Mouse (Mus musculus): Measurements from ENCODE around the gene Erc1. TPM values are rescaled to one million over a fixed set of nuclear protein-coding genes. Genes with fewer than 3 reads are reported as not detected.

Gene Erc1
- 41.8 and 43.2 TPM in 2 replicates for polyA plus RNA-seq (2015; fragmentation: Nextera tagmentation; extraction: Ambion mirVana)

GRCm38 (mm10) chr6:119848034-119848695, at the start of gene Erc1:
TSS of gene Erc1 (minus strand) at chr6:119848167.
- under 1% methylated on average over 70 of the region's 73 CpGs for WGBS
- Histone ChIP-seq H3K27ac (ENCODE audit: low read length) (peak within 1 kb of the TSS; percentile 93), H3K4me2 (ENCODE audit: low read length) (peak within 1 kb of the TSS; percentile 82)

DNA sequence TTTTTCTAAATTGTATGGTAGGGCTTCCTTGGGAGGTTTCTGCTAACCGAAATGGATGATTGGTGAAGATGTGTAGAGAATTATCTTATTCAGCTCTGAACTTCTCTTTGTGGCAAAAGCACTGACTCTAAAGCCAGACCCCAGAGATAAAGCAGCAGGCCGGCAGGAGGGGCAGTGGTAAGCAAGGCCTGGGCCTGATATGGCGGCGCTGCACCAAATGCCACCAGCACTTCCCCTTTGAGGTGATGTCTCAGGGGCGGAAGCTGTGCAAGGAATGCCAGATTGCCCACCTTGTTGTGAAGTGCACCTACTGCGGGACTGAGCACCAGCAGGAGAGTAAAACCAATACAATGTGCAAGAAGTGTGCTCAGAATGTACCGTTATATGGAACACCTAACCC, 44.7 kb upstream of the Erc1 start:
- no peak overlapping the region for H3K27ac ChIP-seq (ENCODE audit: low read length)

More at GRCm38 (mm10) chr6:119848034-119848695, at the start of gene Erc1:
- H3K4me3 ChIP-seq (replicated peaks; ENCODE audit: low read length): peak within 1 kb of the TSS; percentile 98
- H3K9ac ChIP-seq (replicated peaks; ENCODE audit: low read depth, low read length): peak within 1 kb of the TSS; percentile 76
- H3K9me3 ChIP-seq (ENCODE audit: control insufficient read depth, low read length): no peaks in the 10 kb centered on the region
- H3K4me1 ChIP-seq (replicated peaks; ENCODE audit: control insufficient read depth, insufficient read depth, low read length): peaks cover 16% of the 10 kb centered on the region
- H3K27me3 ChIP-seq (replicated peaks; ENCODE audit: control insufficient read depth, insufficient read depth, low read length): no peaks in the 10 kb centered on the region
- ATAC-seq: peak; percentile 95
- H3K36me3 ChIP-seq (ENCODE audit: control insufficient read depth, insufficient read depth): no peaks in the 10 kb centered on the region

GRCm38 (mm10) chr6:119883151-119883550, 35.2 kb upstream of the Erc1 start:
- H3K27ac ChIP-seq (ENCODE audit: low read length): no peak overlapping the region
- H3K27me3 ChIP-seq (replicated peaks; ENCODE audit: control insufficient read depth, insufficient read depth, low read length): no peaks in the 10 kb centered on the region
- no peaks in the 10 kb centered on the region for H3K4me1 ChIP-seq (replicated peaks; ENCODE audit: control insufficient read depth, insufficient read depth, low read length)
- 82% methylated on average over 7 of the region's 7 CpGs for WGBS
- no peak overlapping the region for H3K9ac ChIP-seq (replicated peaks; ENCODE audit: low read depth, low read length)
- no peaks in the 10 kb centered on the region for H3K9me3 ChIP-seq (ENCODE audit: control insufficient read depth, low read length)
- H3K4me3 ChIP-seq (replicated peaks; ENCODE audit: low read length): no peak overlapping the region
- no peak for ATAC-seq
- no peak overlapping the region for H3K4me2 ChIP-seq (ENCODE audit: low read length)
- H3K36me3 ChIP-seq (ENCODE audit: control insufficient read depth, insufficient read depth): no peaks in the 10 kb centered on the region

More for the DNA sequence above, 44.7 kb upstream of the Erc1 start:
- WGBS: 90% methylated on average over 7 of the region's 7 CpGs
- no peak for ATAC-seq
- Histone ChIP-seq H3K9ac (replicated peaks; ENCODE audit: low read depth, low read length) (no peak overlapping the region), H3K36me3 (ENCODE audit: control insufficient read depth, insufficient read depth) (no peaks in the 10 kb centered on the region), H3K9me3 (ENCODE audit: control insufficient read depth, low read length) (no peaks in the 10 kb centered on the region), H3K4me1 (replicated peaks; ENCODE audit: control insufficient read depth, insufficient read depth, low read length) (no peaks in the 10 kb centered on the region), H3K4me2 (ENCODE audit: low read length) (no peak overlapping the region), H3K4me3 (replicated peaks; ENCODE audit: low read length) (no peak overlapping the region), H3K27me3 (replicated peaks; ENCODE audit: control insufficient read depth, insufficient read depth, low read length) (no peaks in the 10 kb centered on the region)

DNA sequence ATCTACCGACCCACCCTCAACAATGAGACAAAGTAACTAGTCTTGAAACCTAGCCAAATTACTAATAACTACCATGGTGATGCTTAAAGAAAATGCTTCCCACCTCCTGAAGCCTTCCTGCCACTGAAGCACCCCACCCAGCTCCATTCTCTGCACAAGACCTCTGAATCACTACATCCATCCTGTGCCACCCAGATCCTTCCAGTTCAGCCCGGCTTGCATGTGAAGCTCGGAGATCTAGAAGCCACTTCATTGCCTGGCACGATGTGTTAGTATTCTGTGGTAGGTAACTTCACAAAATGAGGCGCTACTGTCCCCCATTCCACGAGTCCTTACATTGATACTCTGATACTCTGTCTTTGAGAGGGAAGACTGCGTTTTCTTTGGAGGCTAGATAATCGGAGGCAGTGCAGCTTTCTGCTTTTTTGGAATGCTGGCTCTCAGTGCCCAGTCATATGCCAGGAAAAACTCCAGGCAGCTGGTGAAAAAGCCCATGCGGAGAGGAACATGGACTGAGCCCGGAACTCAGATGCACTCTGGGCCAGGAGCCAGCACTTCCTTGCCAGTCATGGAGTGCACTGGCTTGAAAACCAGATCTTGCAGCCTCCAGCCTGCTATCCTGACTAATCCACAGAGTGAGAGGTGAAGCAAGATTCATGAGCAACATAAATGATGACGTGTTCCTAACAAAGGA, 16.5 kb upstream of the Erc1 start:
- WGBS: 63% methylated on average over 11 of the region's 11 CpGs
- Histone ChIP-seq H3K9ac (replicated peaks; ENCODE audit: low read depth, low read length) (no peak overlapping the region), H3K27ac (ENCODE audit: low read length) (peak overlapping the region; percentile 29; the same call in 1 of the 2 replicates), H3K9me3 (ENCODE audit: control insufficient read depth, low read length) (no peaks in the 10 kb centered on the region), H3K4me3 (replicated peaks; ENCODE audit: low read length) (no peak overlapping the region), H3K4me1 (replicated peaks; ENCODE audit: control insufficient read depth, insufficient read depth, low read length) (peaks cover 4% of the 10 kb centered on the region; the same call in 1 of the 2 replicates), H3K27me3 (replicated peaks; ENCODE audit: control insufficient read depth, insufficient read depth, low read length) (no peaks in the 10 kb centered on the region), H3K4me2 (ENCODE audit: low read length) (0 out of 2 replicates have a peak overlapping the region, but pooled peaks have one; percentile 2), H3K36me3 (ENCODE audit: control insufficient read depth, insufficient read depth) (no peaks in the 10 kb centered on the region)
- ATAC-seq: peak; percentile 94

- Histone ChIP-seq H3K4me3 (replicated peaks; ENCODE audit: low read length) (no peak overlapping the region), H3K36me3 (ENCODE audit: control insufficient read depth, insufficient read depth) (no peaks in the 10 kb centered on the region), H3K9ac (replicated peaks; ENCODE audit: low read depth, low read length) (no peak overlapping the region), H3K4me1 (replicated peaks; ENCODE audit: control insufficient read depth, insufficient read depth, low read length) (peaks cover 4% of the 10 kb centered on the region; the same call in 1 of the 2 replicates), H3K4me2 (ENCODE audit: low read length) (no peak overlapping the region), H3K9me3 (ENCODE audit: control insufficient read depth, low read length) (no peaks in the 10 kb centered on the region), H3K27me3 (replicated peaks; ENCODE audit: control insufficient read depth, insufficient read depth, low read length) (no peaks in the 10 kb centered on the region), H3K27ac (ENCODE audit: low read length) (no peak overlapping the region)
- ATAC-seq: no peak
- WGBS: 39% methylated on average over 8 of the region's 8 CpGs
Measured at GRCm38 (mm10) chr6:119861519-119861918, 13.6 kb upstream of the Erc1 start.

DNA sequence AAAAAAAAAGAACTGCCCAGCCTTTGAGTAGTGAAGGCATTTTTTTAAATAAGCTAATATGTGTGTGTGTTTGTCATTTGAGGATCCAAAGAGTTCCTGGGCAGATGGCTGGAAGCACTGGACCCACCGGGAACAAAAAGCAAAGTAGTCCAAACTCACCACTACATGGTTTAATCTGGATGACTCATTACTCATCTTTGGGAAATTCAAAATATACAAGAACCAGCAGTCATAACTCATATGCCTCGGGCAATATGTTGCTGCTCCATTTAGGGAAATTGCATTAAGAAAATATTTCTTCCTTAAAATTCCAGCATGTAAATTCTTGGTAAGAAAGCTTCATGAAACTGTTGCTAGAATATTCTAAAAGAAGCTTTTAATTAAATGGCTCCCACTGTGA, 12.3 kb upstream of the Erc1 start:
- Histone ChIP-seq H3K9ac (replicated peaks; ENCODE audit: low read depth, low read length) (no peak overlapping the region), H3K27ac (ENCODE audit: low read length) (no peak overlapping the region), H3K4me3 (replicated peaks; ENCODE audit: low read length) (no peak overlapping the region), H3K4me1 (replicated peaks; ENCODE audit: control insufficient read depth, insufficient read depth, low read length) (peaks cover 12% of the 10 kb centered on the region), H3K4me2 (ENCODE audit: low read length) (no peak overlapping the region), H3K36me3 (ENCODE audit: control insufficient read depth, insufficient read depth) (no peaks in the 10 kb centered on the region), H3K27me3 (replicated peaks; ENCODE audit: control insufficient read depth, insufficient read depth, low read length) (no peaks in the 10 kb centered on the region), H3K9me3 (ENCODE audit: control insufficient read depth, low read length) (no peaks in the 10 kb centered on the region)
- WGBS: 94% methylated on average over 2 of the region's 2 CpGs
- no peak for ATAC-seq

DNA sequence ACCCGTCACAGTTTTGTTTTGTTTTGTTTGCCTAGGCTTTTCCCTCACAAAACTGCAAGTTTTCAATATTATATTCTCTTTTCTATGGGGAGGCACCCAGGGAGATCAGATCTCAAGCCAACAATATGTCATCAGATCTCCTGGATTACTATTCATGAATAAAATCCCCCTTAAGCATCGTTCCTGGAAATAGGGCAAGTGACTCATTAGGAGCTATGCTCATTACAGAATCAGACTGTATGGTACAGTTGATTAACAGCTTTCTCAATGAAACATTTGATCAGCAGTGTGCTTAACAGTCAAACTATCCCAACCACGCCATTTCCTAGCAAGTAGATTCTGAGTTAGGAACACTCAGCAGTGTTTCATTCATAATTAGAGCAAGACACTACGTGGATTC, 7.5 kb upstream of the Erc1 start:
- ATAC-seq: peak; percentile 79

GRCm38 (mm10) chr6:119854156-119854555, 6.2 kb upstream of the Erc1 start:
- no peak for ATAC-seq
- WGBS: 59% methylated on average over 2 of the region's 2 CpGs

More for the DNA sequence above, 7.5 kb upstream of the Erc1 start:
- peaks cover 8% of the 10 kb centered on the region for H3K4me1 ChIP-seq (replicated peaks; ENCODE audit: control insufficient read depth, insufficient read depth, low read length)
- no peak overlapping the region for H3K4me2 ChIP-seq (ENCODE audit: low read length)
- H3K27me3 ChIP-seq (replicated peaks; ENCODE audit: control insufficient read depth, insufficient read depth, low read length): no peaks in the 10 kb centered on the region
- no peaks in the 10 kb centered on the region for H3K36me3 ChIP-seq (ENCODE audit: control insufficient read depth, insufficient read depth)
- 36% methylated on average over 4 of the region's 4 CpGs for WGBS
- no peak overlapping the region for H3K9ac ChIP-seq (replicated peaks; ENCODE audit: low read depth, low read length)
- no peaks in the 10 kb centered on the region for H3K9me3 ChIP-seq (ENCODE audit: control insufficient read depth, low read length)
- H3K4me3 ChIP-seq (replicated peaks; ENCODE audit: low read length): no peak overlapping the region
- H3K27ac ChIP-seq (ENCODE audit: low read length): no peak overlapping the region

GRCm38 (mm10) chr6:119849858-119850257, 1.9 kb upstream of the Erc1 start:
- no peak for ATAC-seq
- Histone ChIP-seq H3K27me3 (replicated peaks; ENCODE audit: control insufficient read depth, insufficient read depth, low read length) (no peaks in the 10 kb centered on the region), H3K36me3 (ENCODE audit: control insufficient read depth, insufficient read depth) (no peaks in the 10 kb centered on the region), H3K4me3 (replicated peaks; ENCODE audit: low read length) (no peak overlapping the region), H3K4me2 (ENCODE audit: low read length) (no peak overlapping the region), H3K27ac (ENCODE audit: low read length) (no peak overlapping the region), H3K4me1 (replicated peaks; ENCODE audit: control insufficient read depth, insufficient read depth, low read length) (peaks cover 16% of the 10 kb centered on the region), H3K9ac (replicated peaks; ENCODE audit: low read depth, low read length) (no peak overlapping the region), H3K9me3 (ENCODE audit: control insufficient read depth, low read length) (no peaks in the 10 kb centered on the region)
- 96% methylated on average over 3 of the region's 3 CpGs for WGBS

More at GRCm38 (mm10) chr6:119854156-119854555, 6.2 kb upstream of the Erc1 start:
- Histone ChIP-seq H3K9me3 (ENCODE audit: control insufficient read depth, low read length) (no peaks in the 10 kb centered on the region), H3K4me3 (replicated peaks; ENCODE audit: low read length) (no peak overlapping the region), H3K4me1 (replicated peaks; ENCODE audit: control insufficient read depth, insufficient read depth, low read length) (peaks cover 11% of the 10 kb centered on the region), H3K36me3 (ENCODE audit: control insufficient read depth, insufficient read depth) (no peaks in the 10 kb centered on the region), H3K9ac (replicated peaks; ENCODE audit: low read depth, low read length) (no peak overlapping the region), H3K27ac (ENCODE audit: low read length) (no peak overlapping the region), H3K4me2 (ENCODE audit: low read length) (no peak overlapping the region), H3K27me3 (replicated peaks; ENCODE audit: control insufficient read depth, insufficient read depth, low read length) (no peaks in the 10 kb centered on the region)
